Mouse (Mus musculus) CD8-positive naive resting alpha-beta T cell, adult 57 days (primary cell): Measurements from ENCODE around the gene Riok1. TPM values are rescaled to one million over a fixed set of nuclear protein-coding genes. Genes with fewer than 3 reads are reported as not detected.

Source experiments
- total RNA-seq: library from RNA; stranded (reverse); gene quantifications from one replicate; pipeline ENCODE4 v1.2.4, GENCODE M21; 2023

The Riok1 gene
- total RNA-seq = 171 TPM

GRCm38 (mm10) chr13:38036343-38037043 is at the start of gene Riok1:
Riok1 (plus strand) TSS chr13:38036995.

GRCm38 (mm10) chr13:37993704-37994404 is 42.9 kb upstream of the Riok1 start, which contains the start of gene Ssr1:
Ssr1 (minus strand) TSS chr13:37994217.

DNA sequence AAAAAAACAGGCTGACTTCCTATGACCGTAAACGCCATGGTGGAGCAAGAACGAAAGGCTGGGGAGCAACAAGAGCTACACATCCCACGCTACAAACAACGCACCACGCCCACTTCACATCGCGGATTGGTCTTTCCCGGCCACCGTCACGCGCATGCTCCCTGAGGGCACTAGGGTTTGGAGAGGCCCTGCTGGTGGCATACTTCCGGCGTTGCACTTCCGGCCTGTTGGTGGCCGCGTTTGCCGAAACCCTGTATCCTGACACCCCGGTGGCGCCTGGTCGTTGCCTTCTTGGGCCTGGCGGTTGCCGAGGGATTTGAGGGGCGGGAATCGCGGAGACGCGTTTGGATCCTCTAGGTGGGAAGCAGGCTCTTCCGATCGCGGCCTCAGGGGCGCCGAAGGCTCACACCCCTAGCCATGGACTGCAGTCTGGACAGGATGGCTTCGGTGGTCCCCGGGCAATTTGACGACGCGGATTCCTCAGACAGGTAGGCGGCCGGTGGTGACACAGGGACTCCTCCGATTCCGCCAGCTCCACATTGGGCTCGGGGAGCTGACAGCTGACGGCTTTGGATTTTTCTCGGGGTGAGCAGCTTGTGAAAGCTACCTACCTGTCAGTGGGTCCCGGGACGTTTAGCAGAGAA is 371 bp downstream of the Riok1 start, which contains the start of gene Cage1:
Gene Cage1, minus strand, starts transcription at position 26 of the 644 bp plus-strand sequence.

Other genes with a start within 250 kb of the Riok1 start
- gene Ssr1, start 42.8 kb upstream of the Riok1 start, total RNA-seq = 43.8 TPM
- gene Cage1, start 74 bp downstream of the Riok1 start, total RNA-seq = 4.0 TPM
- not detected for gene Dsp, start 114.3 kb downstream of the Riok1 start, total RNA-seq
- gene Snrnp48, start 167.9 kb downstream of the Riok1 start, total RNA-seq = 56.4 TPM